Mouse (Mus musculus) embryonic facial prominence, embryonic 13.5 days (tissue): ENCODE data around the gene Smarcd2. TPM values are rescaled to one million over a fixed set of nuclear protein-coding genes. Genes with fewer than 3 reads are reported as not detected.

Source experiments
- ATAC-seq: fragments of 200-750 bp; cut with Nextera tagmentation; 2 replicates; pipeline ENCODE4 v1.8.0; 2017; ENCODE audit warnings: low read depth; ENCODE audit not compliant: insufficient number of reproducible peaks, insufficient read depth, low FRiP score, low TSS enrichment
- H3K27ac ChIP-seq: fragments of 300-500 bp; sonication (generic); 2 replicates; pipeline ENCODE4 v1.5.1; 2015; ENCODE audit warnings: moderate library complexity, mild to moderate bottlenecking, inconsistent platforms
- H3K27me3 ChIP-seq: fragments of 300-500 bp; sonication (generic); 2 replicates; pipeline ENCODE4 v1.6.1; 2015; ENCODE audit warnings: mild to moderate bottlenecking, inconsistent platforms
- H3K36me3 ChIP-seq: fragments of 300-500 bp; sonication (generic); 2 replicates; pipeline ENCODE4 v1.6.1; 2015; ENCODE audit warnings: mild to moderate bottlenecking, inconsistent platforms
- H3K4me1 ChIP-seq: fragments of 300-500 bp; sonication (generic); 2 replicates; pipeline ENCODE4 v1.6.1; 2015; ENCODE audit warnings: inconsistent platforms
- H3K4me2 ChIP-seq: fragments of 300-500 bp; sonication (generic); 2 replicates; pipeline ENCODE4 v1.6.1; 2015; ENCODE audit warnings: moderate library complexity, mild to moderate bottlenecking, inconsistent platforms
- H3K4me3 ChIP-seq: fragments of 300-500 bp; sonication (generic); 2 replicates; pipeline ENCODE4 v1.5.1; 2015; ENCODE audit warnings: mild to moderate bottlenecking, inconsistent platforms
- H3K9ac ChIP-seq: fragments of 300-500 bp; sonication (generic); 2 replicates; pipeline ENCODE4 v1.6.1; 2015; ENCODE audit warnings: mild to moderate bottlenecking, inconsistent platforms
- H3K9me3 ChIP-seq: fragments of 300-500 bp; sonication (generic); 2 replicates; pipeline ENCODE4 v1.6.1; 2016; ENCODE audit warnings: inconsistent platforms
- WGBS: fragments of 180-500 bp; shearing (Covaris S2); methylation state at CpG from one replicate; pipeline ENCODE4 v1.1.7; 2015; ENCODE audit warnings: mixed read lengths; 5-methylcytosine and 5-hydroxymethylcytosine counted together
- polyA plus RNA-seq: library from polyadenylated mRNA; unstranded; fragments of >200 nt; fragmentation: Nextera tagmentation; extraction: Ambion mirVana; gene quantifications from 2 replicates; pipeline ENCODE4 v1.2.1, GENCODE M21; 2015

Gene Smarcd2
- polyA plus RNA-seq, 1 experiment from 2014 or later, result 75.7 TPM

- no peaks in the 10 kb centered on the region for H3K27me3 ChIP-seq
- H3K4me2 ChIP-seq, result peak overlapping the region; percentile 31; the same call in 1 of the 2 replicates
- peak overlapping the region; percentile 78; the same call in 1 of the 2 replicates for H3K27ac ChIP-seq
- 88% methylated on average over 10 of the region's 10 CpGs for WGBS
- no peak overlapping the region for H3K9ac ChIP-seq
- peaks cover 65% of the 10 kb centered on the region for H3K36me3 ChIP-seq
- ATAC-seq, result no peak
- peaks cover 40% of the 10 kb centered on the region for H3K4me1 ChIP-seq
- H3K4me3 ChIP-seq, result no peak overlapping the region
- no peaks in the 10 kb centered on the region for H3K9me3 ChIP-seq
Measured at GRCm38 (mm10) chr11:106266431-106266830, 6.3 kb downstream of the Smarcd2 start.

DNA sequence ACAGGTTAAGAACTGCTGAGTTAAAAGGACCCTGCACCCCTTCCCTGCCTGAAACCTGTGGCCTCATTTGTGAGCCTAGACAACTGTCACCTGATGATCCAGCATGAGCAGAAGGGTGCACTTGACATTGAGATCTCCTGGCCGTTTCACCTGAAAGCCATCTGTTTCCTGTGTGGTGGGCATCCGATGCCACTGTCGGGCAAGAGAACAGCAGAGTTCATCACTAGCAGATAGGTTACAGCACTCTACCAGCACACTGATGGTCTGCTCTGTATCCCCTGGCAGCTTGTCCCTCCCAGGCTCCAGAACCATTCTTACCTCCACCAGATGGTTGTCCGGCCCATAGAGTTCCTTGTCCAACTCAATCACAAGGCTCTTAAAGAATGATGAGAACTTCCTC is 7.2 kb downstream of the Smarcd2 start:
- H3K27me3 ChIP-seq, result no peaks in the 10 kb centered on the region
- H3K4me2 ChIP-seq, result no peak overlapping the region

GRCm38 (mm10) chr11:106264988-106265387 is 7.8 kb downstream of the Smarcd2 start:
- no peak overlapping the region for H3K9ac ChIP-seq
- no peak overlapping the region for H3K27ac ChIP-seq
- no peak overlapping the region for H3K4me3 ChIP-seq
- H3K4me2 ChIP-seq, result no peak overlapping the region
- WGBS, result 91% methylated on average over 15 of the region's 15 CpGs
- H3K36me3 ChIP-seq, result peaks cover 75% of the 10 kb centered on the region
- H3K4me1 ChIP-seq, result peaks cover 26% of the 10 kb centered on the region
- H3K9me3 ChIP-seq, result no peaks in the 10 kb centered on the region
- no peak for ATAC-seq
- H3K27me3 ChIP-seq, result no peaks in the 10 kb centered on the region

More for the DNA sequence above, 7.2 kb downstream of the Smarcd2 start:
- Histone ChIP-seq H3K4me3 (no peak overlapping the region), H3K27ac (no peak overlapping the region), H3K4me1 (peaks cover 31% of the 10 kb centered on the region), H3K9me3 (no peaks in the 10 kb centered on the region), H3K9ac (no peak overlapping the region), H3K36me3 (peaks cover 73% of the 10 kb centered on the region)
- no peak for ATAC-seq
- WGBS, result 92% methylated on average over 4 of the region's 4 CpGs

GRCm38 (mm10) chr11:106263963-106264362 is 8.8 kb downstream of the Smarcd2 start:
- H3K36me3 ChIP-seq, result peaks cover 81% of the 10 kb centered on the region
- WGBS, result 88% methylated on average over 9 of the region's 9 CpGs
- ATAC-seq, result no peak

GRCm38 (mm10) chr11:106260826-106261450 is 11.8 kb downstream of the Smarcd2 start:
- WGBS, result 81% methylated on average over 14 of the region's 14 CpGs
- H3K36me3 ChIP-seq, result peaks cover 76% of the 10 kb centered on the region
- H3K27ac ChIP-seq, result no peak overlapping the region

More at GRCm38 (mm10) chr11:106263963-106264362, 8.8 kb downstream of the Smarcd2 start:
- peaks cover 18% of the 10 kb centered on the region for H3K4me1 ChIP-seq
- no peak overlapping the region for H3K4me3 ChIP-seq
- H3K4me2 ChIP-seq, result no peak overlapping the region
- H3K9ac ChIP-seq, result no peak overlapping the region
- H3K27me3 ChIP-seq, result no peaks in the 10 kb centered on the region
- no peaks in the 10 kb centered on the region for H3K9me3 ChIP-seq
- no peak overlapping the region for H3K27ac ChIP-seq

DNA sequence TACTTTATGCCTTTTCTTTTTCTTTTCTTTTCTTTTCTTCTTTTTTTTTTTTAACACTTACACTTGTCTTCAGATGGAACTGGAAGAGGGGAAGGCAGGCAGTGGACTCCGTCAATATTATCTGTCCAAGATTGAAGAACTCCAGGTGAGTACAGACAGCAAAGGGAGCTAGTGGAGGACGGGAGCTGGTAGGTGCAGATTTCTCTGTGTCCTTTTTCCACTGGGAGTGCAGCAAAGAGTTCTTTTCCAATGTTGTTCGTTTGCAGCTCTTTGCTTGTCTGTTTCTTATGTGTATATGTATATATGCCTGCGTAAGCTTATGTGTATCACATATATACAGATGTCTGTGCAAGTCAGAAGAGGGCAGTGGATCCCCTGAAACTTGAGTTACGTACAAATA is 16.0 kb downstream of the Smarcd2 start:
- no peak for ATAC-seq
- 74% methylated on average over 5 of the region's 5 CpGs for WGBS
- Histone ChIP-seq H3K27me3 (no peaks in the 10 kb centered on the region), H3K4me2 (peak overlapping the region; percentile 92), H3K27ac (0 out of 2 replicates have a peak overlapping the region, but pooled peaks have one; percentile 78), H3K4me1 (peaks cover 21% of the 10 kb centered on the region), H3K9me3 (no peaks in the 10 kb centered on the region), H3K4me3 (peak overlapping the region; percentile 69), H3K36me3 (peaks cover 60% of the 10 kb centered on the region), H3K9ac (peak overlapping the region; percentile 83)

More at GRCm38 (mm10) chr11:106260826-106261450, 11.8 kb downstream of the Smarcd2 start:
- Histone ChIP-seq H3K4me2 (no peak overlapping the region), H3K9me3 (no peaks in the 10 kb centered on the region), H3K4me1 (peaks cover 12% of the 10 kb centered on the region), H3K9ac (no peak overlapping the region), H3K4me3 (no peak overlapping the region), H3K27me3 (no peaks in the 10 kb centered on the region)
- ATAC-seq, result no peak

- Histone ChIP-seq H3K27me3 (no peaks in the 10 kb centered on the region), H3K4me1 (peaks cover 21% of the 10 kb centered on the region), H3K9me3 (no peaks in the 10 kb centered on the region), H3K4me3 (peak within 1 kb of the TSS; percentile 69), H3K9ac (peak within 1 kb of the TSS; percentile 83), H3K36me3 (peaks cover 59% of the 10 kb centered on the region), H3K4me2 (peak within 1 kb of the TSS; percentile 92), H3K27ac (peak within 1 kb of the TSS; percentile 78)
- WGBS, result under 1% methylated on average over 42 of the region's 42 CpGs
- peak; percentile 87 for ATAC-seq
Measured at GRCm38 (mm10) chr11:106255685-106256451, 16.9 kb downstream of the Smarcd2 start, which contains the start of the genes Ftsj3 and Psmc5. TSS of gene Ftsj3 (minus strand) at chr11:106256079. TSS of gene Psmc5 (plus strand) at chr11:106256154.

DNA sequence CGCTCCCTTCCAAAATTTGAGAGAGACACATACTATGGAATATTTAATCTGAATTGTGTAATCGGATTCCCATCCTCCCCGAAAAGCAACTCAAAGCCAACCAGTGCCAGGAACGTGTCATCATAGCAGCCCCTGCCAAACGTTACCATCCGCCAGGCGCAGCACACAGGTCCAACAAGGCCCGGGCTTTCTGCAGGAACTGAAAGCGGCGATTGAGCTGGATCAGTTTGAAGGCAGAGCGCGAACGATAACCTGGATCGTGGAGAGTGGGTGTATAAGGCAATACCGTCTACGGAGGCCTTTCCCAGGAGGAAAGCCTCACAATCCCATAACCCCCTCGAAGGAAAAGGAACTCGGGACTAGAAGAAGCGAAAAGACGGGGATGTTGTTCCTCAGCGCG is 17.6 kb downstream of the Smarcd2 start:
- Histone ChIP-seq H3K27me3 (no peaks in the 10 kb centered on the region), H3K9me3 (no peaks in the 10 kb centered on the region), H3K4me1 (peaks cover 21% of the 10 kb centered on the region), H3K4me3 (peak overlapping the region; percentile 69), H3K27ac (peak overlapping the region; percentile 78; the same call in 1 of the 2 replicates), H3K36me3 (peaks cover 62% of the 10 kb centered on the region), H3K4me2 (peak overlapping the region; percentile 92), H3K9ac (peak overlapping the region; percentile 83)
- no peak for ATAC-seq
- 3% methylated on average over 22 of the region's 22 CpGs for WGBS

GRCm38 (mm10) chr11:106254767-106255166 is 18.0 kb downstream of the Smarcd2 start:
- peak overlapping the region; percentile 83 for H3K9ac ChIP-seq
- no peak overlapping the region for H3K27ac ChIP-seq
- 18% methylated on average over 2 of the region's 2 CpGs for WGBS
- peaks cover 66% of the 10 kb centered on the region for H3K36me3 ChIP-seq
- H3K4me1 ChIP-seq, result peaks cover 21% of the 10 kb centered on the region
- ATAC-seq, result no peak
- no peaks in the 10 kb centered on the region for H3K27me3 ChIP-seq
- no peaks in the 10 kb centered on the region for H3K9me3 ChIP-seq
- H3K4me3 ChIP-seq, result peak overlapping the region; percentile 69
- H3K4me2 ChIP-seq, result peak overlapping the region; percentile 92

- no peak overlapping the region for H3K4me3 ChIP-seq
- no peak overlapping the region for H3K27ac ChIP-seq
- whole genome bisulfite sequencing, result 87% methylated on average over 7 of the region's 7 CpGs
- peaks cover under 1% of the 10 kb centered on the region; the same call in 1 of the 2 replicates for H3K4me1 ChIP-seq
- no peak for ATAC-seq
- peaks cover 98% of the 10 kb centered on the region for H3K36me3 ChIP-seq
- H3K27me3 ChIP-seq, result no peaks in the 10 kb centered on the region
- no peak overlapping the region for H3K9ac ChIP-seq
- no peak overlapping the region for H3K4me2 ChIP-seq
- H3K9me3 ChIP-seq, result 0 out of 2 replicates have a peak, but pooled peaks cover 5% of the 10 kb centered on the region
Measured at GRCm38 (mm10) chr11:106249326-106249725, 23.4 kb downstream of the Smarcd2 start.

DNA sequence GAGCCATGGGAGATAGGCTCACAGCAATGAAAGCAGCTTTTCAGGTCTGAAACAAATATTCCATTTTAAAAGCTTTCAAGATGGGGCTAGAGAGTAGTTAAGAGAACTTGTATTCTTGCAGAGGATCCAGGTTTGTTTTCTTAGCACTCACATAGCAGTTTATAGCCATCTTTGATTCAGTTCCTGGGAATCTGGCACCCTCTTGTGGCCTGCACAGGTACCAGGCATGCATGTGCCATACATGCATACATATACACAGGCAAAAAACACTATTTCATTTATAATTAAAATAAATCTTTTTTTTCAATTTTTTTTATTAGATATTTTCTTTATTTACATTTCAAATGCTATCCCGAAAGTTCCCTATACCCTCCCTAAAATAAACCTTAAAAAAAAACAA is 25.9 kb downstream of the Smarcd2 start:
- 96% methylated on average over 1 of the region's 1 CpGs for WGBS
- Histone ChIP-seq H3K4me1 (no peaks in the 10 kb centered on the region), H3K4me2 (no peak overlapping the region), H3K36me3 (peaks cover 98% of the 10 kb centered on the region), H3K27ac (no peak overlapping the region), H3K9ac (no peak overlapping the region), H3K27me3 (no peaks in the 10 kb centered on the region), H3K9me3 (0 out of 2 replicates have a peak, but pooled peaks cover 5% of the 10 kb centered on the region), H3K4me3 (no peak overlapping the region)
- ATAC-seq, result no peak
